Mouse (Mus musculus) layer of hippocampus, postnatal 14 days (tissue): Measurements from ENCODE around the gene Syne1. TPM values are rescaled to one million over a fixed set of nuclear protein-coding genes. Genes with fewer than 3 reads are reported as not detected.

Experiments
- DNase-seq, 2 experiments: peaks; one replicate each; pipeline ENCODE4 v3.0.0; 2021 to 2022; ENCODE audit warnings: low spot score in 2 of 2, mixed read lengths in 1 of 2
- total RNA-seq, 2 experiments: library from RNA; stranded (reverse); gene quantifications; 2 replicates each; pipeline ENCODE4 v1.2.3; 2021

Gene Syne1
- total RNA-seq, 2 experiments from 2014 or later: 178 to 205 TPM

DNA sequence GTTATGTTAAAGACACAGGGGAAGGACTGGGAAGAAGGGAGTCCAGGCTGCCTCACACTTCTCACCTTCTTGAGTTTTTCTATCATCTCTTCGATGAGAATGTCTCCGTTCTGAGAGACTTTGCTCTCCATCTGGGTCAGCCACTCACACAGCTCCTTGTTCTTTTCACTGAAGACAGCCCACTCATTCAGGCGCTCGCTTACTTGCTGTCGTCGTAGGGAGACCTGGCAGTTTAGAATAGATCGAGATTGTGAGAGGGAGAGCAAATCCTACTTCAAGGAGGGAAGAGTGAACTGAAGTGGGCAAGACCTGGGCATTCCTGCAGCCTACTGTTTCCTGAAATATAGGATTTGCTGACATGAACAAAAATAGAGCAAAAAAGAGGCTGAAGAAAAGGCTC, 475.6 kb downstream of the Syne1 start:
- no peak for DNase-seq

DNA sequence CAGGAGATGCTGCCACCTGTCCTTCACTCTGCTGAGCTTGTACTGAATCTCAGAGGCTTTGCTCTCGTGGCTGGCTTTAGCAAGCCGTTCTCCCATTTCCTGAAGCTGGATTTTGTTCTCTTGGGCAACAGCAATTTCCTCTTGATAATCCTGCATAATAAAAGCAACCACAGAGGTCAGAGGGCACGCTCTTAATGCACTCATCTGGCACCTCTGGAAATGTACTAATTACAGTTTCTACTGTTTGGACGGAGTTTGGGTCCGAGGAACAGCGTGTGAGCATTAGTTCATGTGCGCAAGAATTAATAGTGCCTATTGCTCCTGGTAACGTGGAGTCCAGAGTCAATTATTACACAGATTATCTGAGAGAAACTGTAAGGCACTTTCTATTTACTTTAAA, 479.2 kb downstream of the Syne1 start:
- DNase-seq: no peak

DNA sequence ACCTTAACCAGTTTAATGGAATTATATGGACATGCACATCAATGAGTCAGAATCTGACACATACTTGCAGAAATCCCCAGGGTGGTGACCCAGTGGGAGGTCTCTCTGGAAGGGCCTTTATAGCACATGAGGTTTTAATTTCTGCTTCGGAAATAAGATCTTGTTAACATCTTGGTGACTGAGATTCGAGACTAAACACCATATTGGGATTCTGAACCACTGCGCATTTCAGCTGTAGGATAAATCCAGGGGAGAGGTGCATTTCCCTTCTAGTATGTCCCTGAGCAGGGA, 480.4 kb downstream of the Syne1 start:
- no peak for DNase-seq

DNA sequence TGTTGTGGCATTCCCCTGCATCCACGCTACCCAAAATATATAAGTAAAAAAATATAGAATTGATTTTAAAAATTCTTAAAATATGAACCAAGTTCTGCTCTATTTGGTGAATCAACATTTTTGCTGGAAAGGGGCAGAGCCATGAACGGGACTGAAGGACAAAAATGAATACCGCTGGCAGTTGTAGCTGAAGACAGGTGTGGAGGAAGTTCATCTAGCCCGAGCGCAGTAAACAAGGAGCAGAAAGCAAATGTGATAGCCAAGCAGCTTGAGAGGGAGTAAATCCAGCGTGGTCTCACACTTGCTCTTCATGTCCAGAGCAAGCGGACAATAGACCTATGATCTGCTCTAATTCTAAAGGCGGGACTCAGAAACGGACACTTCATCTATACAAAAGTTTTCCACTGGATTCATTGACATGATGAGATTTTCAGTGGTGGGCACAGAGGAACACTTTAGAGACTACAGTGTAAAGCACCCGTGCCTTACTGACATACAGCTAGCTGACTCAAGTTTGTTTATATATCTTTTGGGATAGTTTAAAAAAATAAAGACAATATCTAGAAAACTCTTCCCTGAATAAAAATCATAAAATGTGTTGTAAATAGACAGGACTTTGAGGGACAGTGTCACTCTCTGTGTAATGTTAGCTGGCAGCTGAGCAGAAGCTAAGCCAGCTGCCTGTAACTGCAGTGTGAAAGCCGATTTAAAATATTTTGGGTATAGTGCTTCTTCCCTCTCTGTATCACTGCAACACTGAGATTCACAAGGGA, 480.9 kb downstream of the Syne1 start:
- DNase-seq: no peak

DNA sequence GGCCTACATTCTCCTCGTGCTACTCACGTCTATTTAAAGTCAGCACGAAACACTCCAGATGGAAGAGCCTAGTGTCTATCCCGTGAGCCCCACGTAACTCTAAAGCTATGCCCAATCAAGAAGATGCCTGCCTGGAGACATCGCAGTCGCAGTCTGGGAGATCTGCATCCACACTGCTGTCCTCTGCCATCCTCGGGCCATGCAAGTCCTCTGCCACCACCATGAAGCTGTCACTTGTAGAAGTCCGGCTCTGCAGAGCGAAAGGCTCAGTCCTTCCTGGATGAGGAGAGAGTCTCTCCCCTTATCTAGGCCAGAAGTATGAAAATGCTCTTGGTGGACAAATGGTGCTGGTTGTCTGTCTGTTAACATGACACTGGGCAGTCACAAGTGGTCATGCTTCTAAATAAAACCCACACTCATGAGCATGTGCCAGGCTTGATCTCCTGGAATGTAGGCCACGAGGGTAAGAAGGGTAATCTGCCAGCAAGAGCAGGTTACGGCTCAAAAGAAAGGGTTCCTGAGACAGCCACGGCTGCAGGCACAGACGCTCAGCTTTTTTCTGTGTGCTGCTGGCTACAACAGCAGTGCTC, 482.5 kb downstream of the Syne1 start, which contains the start of gene Gm10097:
Gm10097 (plus strand) TSS at position 517 of the 590 bp plus-strand sequence.
- no peak for DNase-seq

DNA sequence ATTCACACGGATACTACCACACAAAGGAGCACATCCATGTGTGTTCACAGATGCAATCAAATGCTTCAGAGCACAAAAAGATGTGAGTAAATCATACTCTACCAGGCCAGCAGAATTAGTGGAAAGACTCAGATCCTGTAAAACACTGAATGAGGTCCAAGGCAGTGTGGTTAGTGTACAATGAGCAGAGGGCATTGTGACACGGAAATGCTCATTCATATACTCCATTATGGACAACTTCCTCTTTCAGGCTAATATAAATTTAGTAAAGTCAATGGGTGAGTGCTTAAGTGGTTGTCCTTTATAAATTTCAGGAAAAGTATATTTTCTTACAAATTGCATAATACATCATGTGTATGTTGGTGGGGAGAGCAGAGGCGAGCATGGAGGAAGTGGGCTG, 484.2 kb downstream of the Syne1 start:
- DNase-seq: no peak

DNA sequence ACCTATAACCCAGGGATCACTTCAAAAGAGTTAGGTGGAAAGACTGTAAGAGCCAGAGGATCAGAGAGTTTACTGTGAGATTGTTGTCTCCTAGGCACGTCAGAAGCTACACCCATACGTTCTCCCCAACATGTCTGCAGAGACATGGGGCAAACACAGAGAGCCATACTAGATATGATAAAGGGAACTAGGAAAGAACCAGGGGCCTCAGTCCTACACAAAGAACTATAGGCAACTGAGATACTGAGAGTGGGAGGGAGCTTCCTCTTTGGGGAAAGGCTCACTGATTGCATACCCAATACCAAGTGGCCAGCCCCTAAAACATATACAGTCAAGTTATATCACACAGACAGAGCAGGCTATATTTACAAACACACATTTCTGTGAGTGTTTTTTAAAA, 491.3 kb downstream of the Syne1 start:
- no peak for DNase-seq

DNA sequence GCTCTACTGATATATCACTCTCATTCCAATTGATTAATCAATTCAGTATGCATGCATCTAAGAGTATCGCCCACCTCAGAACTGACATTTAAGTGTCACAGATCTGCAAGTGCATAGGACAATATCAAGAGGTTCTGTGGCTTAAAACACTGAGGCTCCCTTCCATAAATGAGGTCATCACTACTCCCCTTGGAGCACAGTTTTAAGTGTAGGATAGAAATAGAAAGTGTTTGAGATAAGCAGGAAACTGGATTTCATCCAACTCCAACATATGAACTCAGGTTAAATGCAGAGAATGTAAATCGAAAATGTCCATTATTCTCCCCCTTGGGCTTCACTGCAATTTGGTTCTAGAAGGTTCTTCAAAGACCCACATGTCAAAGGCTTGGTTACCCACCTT, 492.4 kb downstream of the Syne1 start:
- DNase-seq: no peak

DNA sequence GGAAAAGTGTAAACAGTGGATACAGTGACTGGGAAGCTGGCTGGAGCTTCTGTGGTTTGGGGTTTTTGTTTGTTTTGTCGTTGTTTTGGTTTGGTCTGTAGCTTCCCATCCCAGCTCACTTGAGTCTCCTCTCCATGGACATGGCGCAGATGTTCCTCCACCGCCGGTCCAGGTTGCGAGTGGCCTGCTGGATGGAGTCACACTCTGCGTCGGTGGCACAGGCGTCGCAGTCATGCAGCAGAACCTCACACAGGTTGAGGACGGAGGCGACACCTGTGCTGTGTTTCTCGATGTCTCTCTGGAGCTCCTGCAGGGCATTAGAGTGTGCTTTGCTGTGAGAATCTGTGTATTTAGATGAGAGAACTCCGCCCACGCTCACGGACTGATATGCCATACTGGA, 493.6 kb downstream of the Syne1 start:
- no peak for DNase-seq

DNA sequence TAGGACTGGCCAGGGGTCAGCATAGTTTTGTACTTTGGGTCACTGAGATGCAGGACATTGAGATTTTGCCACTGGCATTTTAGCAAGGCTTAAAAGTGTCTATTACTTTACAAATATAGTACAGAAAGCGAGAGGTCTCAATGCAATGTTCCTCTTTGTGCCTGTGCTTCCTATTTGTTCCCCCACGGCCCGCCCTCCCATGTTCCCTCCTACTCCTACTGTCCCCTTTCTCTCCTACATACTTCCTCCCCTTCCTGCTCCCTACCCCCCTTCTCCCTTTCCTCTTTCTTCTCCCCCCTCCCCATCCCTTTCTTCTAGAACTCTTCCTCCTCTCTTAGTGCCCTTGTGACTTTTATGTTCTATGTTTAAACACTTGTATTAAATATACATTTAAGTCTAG, 494.3 kb downstream of the Syne1 start:
- DNase-seq: no peak

DNA sequence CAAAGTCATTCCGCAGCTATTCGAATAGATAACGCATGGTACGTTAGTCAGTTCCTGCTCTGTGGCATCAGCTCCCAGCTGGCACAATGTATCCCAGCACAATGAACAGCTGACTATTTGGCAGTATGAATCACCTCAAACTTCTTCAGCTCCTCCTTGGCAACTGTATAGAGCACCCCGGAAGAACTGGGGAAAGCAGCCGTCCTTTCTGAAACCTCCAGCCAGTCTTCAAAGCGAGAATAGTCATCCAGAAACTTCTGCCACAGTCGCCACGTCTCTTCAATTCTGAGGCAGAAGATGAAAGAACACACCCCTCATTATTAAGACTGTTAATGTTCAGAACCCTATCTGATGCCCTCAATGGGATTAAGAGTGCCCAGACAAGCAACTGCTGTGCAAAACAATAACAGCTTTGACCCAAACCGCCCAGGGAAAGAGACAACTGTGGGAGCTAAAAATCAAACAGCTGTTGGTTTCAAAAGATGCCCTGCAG, 495.0 kb downstream of the Syne1 start:
- no peak for DNase-seq

DNA sequence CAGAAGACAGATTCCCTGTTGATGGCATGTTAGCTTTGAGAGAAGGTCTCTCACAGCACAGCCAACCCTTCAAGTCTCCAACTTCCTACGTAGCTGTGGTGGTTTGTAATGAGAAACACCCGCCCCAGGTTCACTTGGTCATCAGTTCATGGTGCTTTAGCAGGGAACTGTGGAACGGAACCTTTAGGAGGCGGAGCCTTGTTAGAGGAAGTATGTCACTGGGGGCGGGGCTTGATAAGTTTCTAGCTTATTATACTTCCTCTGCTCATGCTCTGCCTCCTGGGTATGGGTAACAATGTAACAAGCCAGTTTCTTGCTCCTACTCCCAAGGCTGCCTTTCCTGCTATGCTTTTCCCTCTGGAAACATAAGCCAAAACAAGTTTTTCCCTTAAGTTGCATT, 505.6 kb downstream of the Syne1 start:
- DNase-seq: no peak

DNA sequence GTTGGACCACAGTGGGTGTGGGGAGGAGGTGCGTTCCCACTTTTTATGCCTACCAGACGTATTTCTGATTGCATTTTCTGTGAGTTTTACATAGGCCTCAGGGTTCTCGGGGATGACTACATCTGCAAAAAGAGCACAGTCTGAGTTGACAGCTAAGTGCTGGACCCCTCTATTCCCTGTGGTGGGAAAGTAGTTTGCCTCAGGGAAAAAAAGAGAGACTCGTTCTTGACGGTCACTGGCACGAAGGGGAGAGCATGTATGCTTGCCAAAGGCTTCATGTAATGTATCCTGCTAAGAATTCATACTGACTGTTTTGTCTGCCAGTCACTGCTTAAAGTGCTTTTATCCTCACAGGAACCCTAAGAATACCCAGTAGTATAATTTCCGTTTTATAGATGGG, 506.1 kb downstream of the Syne1 start:
- DNase-seq: no peak

DNA sequence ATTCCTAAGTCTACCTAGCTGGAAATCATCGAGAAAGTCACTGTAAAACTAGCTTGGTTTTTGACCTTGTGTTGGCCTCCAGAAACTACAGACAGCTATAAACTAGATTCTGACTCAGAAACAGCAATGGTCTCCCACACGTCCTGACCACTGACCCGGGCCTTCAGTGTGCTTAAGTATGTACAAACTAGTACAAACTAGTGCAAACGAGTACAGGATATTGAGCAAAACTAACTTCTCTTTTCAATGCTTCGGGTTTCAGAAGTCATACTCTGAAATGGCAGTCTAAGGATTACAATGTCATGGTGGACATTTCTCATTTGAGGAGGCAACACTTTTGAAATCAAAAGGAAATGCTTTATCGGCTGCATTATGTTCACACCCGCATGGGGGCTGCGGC, 506.8 kb downstream of the Syne1 start:
- no peak for DNase-seq

DNA sequence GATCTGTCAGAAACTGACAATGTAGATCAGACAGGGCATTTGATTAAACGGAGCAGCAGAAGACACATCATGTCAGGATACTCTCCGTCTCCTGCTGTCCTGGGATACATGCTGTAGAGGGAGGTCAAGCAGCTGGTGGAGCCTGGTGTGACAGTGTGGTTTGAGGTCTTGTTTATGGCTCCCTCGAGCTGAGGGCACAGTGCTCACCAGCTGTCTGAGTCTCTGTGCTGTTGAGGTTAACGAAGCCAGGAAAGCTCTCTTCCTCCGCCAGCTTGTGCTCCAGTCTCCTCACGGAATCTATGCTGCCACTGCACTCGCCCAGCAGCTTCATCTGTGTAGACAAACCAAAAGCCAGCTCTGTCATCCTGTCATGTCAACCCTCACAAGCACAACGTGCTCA, 510.0 kb downstream of the Syne1 start:
- DNase-seq: no peak

DNA sequence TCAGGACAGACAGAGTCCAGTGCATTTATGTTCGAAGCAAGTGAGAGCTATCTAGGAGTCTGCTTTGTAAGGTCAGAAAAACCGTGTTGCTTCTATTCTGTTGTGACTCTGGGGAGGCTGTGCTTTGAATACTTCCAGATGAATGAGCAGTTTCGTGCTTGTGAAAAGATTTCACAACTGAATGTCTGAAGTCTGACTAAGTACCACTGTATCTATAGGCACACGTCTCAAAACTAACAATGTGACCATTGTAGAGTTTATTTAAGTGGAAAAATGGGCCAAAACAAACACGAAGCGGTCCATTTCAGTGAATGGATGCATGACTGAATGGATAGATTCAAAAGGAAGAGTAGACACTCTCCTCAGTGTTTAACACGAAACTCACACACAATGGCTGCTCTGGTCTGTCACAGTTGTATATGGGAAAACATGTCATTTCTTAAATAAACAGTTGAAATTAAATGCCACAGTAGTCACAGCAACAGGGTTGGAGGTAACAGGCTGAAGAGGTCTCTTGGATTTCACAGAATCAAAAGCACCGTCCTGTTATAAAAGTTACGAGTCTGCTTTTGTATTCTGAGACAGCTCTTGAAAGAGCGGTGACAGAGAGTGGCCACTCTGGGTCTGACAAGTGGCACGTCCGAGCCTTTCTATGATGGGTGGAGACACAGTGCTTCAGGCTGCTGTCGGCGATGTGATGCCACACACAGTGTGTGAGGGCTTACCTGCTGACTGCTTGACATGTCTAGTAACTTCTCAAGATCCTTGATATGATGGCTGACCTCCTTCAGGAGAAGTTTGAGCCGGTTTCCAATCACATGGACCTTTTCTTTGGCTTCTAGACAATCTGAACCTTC, 518.9 kb downstream of the Syne1 start:
- DNase-seq: no peak

DNA sequence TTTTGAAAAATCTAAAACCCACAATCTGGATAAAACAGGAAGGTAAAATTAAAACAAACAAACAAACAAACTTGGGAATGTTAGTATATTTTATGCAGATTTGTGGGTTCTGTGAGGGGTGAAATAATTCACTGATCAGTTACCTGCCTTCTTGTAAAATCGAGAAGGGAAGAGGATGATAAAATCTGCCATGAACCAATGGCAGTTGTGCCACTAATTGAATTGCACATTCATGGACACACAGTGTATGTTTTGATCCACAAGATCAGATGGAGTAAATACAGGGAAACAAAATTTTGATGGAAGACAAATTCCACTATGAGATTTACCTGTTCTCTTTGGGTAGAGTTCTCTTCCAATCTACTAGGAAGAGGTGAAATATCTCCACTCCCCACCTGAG, 521.4 kb downstream of the Syne1 start:
- DNase-seq: no peak

DNA sequence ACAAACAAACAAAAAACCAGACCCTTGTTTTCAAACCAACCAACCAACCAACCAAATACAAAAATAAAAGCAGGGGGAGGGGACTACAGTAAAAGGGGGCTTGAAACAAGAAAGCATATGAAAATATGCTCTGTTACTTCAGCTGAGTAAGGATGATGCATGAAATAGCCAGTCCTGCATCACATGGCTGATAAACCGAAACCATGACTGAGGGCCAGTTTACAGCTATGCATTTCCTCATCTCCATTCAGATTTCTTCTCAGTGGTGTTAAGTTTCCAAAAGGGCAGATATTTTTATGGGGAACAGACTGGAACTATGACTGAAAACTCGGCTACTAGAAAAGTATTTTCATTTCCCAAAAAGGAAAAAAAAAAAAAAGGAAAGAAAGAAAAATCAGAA, 522.1 kb downstream of the Syne1 start:
- DNase-seq: no peak

DNA sequence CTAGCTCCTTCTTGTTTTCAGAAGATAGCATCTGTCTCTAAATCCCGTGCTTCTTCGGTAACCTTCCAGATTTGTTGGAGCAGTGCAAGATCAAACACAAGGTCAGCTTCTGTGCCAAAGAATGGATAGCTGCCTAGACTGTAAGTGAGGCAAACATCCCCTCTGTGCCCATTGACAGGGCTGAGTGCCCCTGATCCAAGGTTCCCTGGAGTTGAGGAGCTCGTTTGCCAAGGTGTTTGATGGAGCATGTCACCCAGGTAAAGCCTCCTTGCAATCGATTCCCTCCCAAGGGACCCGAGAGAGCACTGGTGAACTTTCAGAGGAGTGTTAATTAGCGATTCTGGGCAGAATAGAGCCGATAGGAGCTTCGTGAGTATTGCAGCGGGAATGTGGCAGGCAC, 523.0 kb downstream of the Syne1 start:
- no peak for DNase-seq

DNA sequence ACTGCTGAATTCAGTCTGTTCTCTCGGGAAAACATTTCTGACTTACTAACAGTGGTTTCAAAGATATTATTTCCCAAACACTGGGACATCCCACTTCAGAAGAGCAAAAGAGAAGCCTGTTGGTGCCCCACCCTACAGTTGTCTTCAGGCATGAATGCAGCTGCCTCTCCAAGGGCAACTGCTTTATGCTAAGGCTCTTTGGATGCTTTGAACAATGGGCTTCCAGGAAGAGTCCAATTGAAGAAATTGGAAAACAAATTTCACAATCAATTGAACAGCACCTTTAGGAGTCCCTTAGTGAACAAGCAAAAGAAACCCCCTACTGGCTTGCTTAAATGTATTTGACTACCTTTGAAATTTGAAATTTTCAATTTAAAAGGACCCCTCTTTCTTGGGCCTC, 524.1 kb downstream of the Syne1 start:
- no peak for DNase-seq

DNA sequence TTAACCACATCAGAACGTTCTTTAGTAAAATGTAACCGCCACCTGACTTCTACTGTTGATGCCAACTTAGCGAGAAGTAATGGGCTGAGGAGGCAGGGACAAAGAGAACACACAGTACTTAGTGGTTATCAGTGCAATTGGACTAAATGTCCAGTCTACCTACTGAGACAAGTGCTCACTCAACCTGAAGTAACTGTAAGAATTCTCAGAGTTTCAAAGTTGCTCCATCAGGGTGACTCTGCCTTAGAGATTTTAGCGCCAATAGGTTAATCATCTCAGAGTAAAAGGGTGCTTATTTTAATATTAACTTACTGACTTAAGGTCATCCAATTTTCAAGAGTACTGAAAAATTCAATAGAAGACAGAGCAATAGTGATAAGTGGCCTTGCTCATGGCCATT, 525.4 kb downstream of the Syne1 start:
- no peak for DNase-seq

DNA sequence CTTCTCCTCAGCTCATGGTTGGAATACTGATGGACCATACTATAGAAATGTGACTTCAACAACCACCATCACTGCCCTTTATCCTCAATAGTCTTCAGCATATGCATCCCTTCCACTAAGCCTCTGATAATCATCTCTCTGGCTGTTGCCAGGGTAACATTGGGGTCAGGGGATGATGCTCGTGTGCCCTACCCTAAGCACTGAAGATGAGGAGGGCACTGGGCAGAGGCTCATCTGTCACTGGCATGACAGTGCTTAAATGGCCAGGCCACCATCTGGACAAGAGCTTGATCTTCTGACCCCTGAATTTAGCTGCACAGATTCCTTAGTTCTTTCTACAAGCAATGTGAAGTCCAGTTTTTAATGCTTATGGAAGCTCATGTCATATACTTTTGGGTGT, 534.1 kb downstream of the Syne1 start:
- DNase-seq: no peak
